Mouse (Mus musculus): ENCODE measurements at regions not wholly inside any gene's neighbourhood (a gene's known extent, or its start where the extent isn't known, plus 50 kb on each side); places are given as distances from the start of the nearest gene placed in this dataset.
A peak's percentile ranks its signal among the peaks of the same experiment; 100 is the strongest.

GRCm38 (mm10) chr1:193644506-193644905 lies 274.4 kb upstream of the Camk1g start:
- no peak for DNase-seq (ENCODE audit: low spot score)

- DNase-seq (ENCODE audit: low spot score): no peak
Observed at GRCm38 (mm10) chr1:193636451-193636850, 266.4 kb upstream of the Camk1g start.

DNA sequence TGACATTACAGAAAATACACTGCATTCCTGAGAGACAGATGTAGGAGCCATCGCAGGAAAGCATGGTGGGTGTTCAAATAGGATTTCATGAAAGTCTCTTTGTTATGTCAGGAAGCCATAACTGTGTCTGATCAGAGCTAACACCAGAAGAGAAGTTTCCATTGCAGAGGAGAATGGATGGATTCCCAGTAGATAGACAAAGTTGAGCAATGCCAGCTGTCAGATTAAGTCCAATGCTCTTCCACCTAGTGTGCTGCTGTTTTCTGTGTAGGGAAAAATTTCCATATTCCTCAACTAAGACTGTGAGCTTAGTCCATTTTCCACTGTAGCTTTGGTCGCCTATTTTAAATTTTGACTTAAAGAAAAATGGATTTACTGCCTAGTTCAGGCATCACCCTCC lies 262.0 kb upstream of the Camk1g start:
- no peak for DNase-seq (ENCODE audit: low spot score)

DNA sequence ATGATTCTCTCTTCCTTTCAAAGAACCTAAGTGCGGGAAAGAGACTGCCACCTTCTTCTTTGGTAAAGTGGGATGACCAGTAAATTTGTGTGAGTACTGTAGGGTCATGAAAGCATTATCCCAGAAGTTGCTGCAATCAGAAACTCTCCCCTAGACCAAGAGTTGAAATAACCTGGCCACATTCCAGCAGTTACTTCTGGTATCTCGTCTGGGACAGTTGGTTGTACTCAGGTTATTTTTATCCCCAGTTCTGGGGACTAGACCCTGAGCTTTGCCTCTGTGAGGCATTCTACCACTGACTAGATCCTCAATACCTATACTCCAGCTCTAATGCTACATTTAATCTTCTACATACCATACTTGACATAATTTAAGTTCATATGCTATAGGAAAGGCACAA lies 259.8 kb upstream of the Camk1g start:
- DNase-seq (ENCODE audit: low spot score): no peak

DNA sequence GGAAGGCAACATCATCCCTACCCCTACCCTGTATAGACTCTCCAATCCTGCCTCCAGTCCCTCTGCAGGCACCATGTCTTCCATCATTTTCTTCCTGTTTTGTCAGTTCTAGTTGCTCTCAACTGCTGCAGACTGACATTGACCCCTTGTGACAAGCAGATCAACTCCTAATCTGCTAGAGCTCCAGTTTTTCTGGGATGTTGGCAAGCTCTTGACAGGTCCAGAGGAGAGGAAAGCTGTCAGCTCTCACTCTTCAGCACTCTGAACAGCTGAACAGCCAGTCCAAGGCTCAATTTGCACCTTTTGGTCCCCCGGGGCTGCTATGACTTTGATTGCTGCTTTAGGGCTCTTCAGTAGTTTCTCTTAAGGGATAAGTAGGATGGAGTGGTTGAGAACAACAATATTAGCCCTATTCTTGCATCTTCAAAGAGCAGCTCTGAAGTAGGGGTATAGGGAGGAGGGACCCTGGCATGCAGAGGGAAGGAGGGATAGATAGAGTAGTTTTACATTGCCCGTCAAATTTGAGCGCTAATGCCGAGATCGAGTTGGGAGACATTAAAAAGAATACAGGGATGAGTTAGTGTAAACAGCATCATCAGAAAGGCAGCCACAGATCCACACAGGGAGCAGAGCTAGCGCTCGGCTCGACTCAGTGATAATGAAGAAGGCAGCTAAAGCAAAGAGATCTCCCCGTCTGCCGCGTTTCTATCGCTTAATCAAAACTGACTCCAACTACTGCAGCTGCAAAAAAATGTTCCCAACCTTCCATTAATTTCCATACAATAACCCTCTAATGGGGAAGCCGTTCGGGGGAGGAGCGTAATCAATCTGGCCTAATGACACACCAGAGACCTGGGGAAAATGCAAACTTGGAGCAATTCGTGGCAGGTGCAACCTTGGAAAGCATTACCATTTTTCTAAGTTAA lies 257.1 kb upstream of the Camk1g start:
- DNase-seq (ENCODE audit: low spot score): no peak

DNA sequence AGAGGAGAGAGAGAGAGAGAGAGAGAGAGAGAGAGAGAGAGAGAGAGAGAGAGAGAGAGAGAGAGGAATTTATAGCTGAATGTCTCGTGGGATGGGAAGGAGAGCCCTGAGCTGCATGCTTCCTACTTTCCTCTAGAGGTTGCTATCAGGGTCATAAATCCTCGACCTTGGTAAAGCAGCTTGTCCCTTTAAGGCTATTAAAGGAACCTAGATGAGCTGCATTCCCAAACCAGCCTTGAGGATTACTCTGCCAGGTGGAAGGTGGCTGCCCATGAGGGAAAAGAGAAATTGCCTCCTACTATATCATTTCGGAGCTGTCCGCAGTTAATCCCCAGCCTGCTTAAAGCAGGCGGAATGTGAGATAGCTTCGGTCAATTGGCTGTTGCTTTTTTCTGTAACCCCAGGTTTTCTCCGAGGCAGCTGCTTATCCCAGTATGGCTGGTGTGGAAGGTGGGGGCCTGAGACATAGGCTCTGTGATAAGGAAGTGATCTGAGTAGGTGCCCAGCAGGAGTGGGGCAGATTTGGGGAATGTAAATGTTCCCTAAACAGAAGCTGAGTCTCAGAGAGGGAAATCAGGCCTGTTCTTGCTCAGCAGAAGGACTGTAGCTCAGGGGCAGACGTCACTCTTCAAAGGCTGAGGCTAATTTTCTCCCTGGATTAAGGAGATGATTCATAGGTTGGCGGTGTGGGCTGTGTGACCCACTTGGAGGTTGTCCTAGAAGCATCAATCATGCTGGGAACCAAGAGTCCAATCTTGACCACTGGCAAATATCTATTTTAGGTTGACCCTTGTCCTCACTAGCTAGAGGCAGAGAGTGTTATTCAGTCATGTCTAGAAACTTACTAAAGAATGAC lies 255.2 kb upstream of the Camk1g start:
- DNase-seq (ENCODE audit: low spot score): no peak

- no peak for DNase-seq (ENCODE audit: low spot score)
Observed at GRCm38 (mm10) chr1:193623571-193623970, 253.5 kb upstream of the Camk1g start.

GRCm38 (mm10) chr1:193618250-193618649 lies 248.2 kb upstream of the Camk1g start:
- DNase-seq (ENCODE audit: low spot score): no peak

DNA sequence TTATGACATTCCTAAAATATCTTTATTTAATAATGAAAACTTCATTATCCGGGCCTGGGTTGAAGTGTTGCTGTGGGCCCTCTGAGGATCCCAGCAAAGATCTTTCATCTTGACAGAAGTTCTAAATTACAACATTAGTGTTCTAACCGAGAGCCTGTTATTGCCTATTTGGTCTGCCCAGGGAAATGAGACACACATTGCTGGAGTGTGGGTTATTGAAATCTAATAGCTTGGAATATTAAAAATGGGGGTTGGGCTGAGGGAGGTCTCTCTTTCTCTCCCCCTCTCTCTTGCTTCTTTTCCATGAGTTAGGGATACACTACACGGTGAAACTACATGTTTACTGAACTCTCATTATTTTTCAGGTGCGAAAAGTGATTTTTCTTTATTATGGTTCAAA lies 240.4 kb upstream of the Camk1g start:
- DNase-seq (ENCODE audit: low spot score): no peak

GRCm38 (mm10) chr1:193599895-193600294 lies 229.8 kb upstream of the Camk1g start:
- no peak for DNase-seq (ENCODE audit: low spot score)

DNA sequence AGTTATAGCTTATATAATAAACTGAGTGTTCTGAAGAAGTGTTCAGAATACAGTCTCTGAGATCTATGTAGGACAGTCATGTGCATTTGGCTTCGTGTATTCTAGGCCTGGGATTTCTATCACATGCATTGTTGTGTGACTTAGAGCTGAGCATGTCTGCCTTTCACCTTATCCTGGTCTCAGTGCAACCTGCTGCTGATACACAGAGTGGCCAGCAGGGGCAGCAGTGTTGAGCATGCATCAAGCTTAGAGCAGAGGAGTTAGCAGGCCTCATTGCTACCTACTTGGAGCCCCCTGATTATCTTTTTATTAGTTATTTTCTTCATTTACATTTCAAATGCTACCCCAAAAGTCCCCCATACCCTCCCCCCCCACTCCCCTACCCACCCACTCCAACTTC lies 229.1 kb upstream of the Camk1g start:
- DNase-seq (ENCODE audit: low spot score): no peak

DNA sequence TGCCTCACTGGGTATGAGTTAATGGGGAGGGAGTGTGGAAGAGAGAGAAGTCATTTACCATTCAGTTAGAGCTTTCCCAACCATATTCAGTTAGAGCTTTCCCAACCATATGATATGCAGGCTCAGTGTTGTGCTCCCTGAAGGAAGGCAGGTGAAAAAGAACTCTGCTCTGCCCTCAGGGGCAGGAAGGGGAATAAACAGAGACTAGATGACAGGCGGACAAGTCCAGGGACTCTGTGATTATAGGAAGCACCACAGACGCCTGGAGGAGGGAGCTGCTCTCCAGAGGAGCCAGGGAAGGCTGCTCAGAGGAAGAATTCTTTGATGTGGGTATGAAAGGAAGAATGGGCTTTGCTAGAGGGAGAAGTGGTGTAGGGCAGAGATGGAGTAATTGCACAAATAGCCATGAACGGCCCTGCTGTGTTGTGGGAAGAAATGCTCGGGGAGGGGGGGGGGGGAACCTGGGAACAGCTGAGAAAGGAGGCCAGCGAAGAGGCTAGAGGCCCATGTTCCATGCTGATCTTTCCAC lies 220.3 kb upstream of the Camk1g start:
- DNase-seq (ENCODE audit: low spot score): no peak

GRCm38 (mm10) chr1:193588477-193589464 lies 218.7 kb upstream of the Camk1g start:
- DNase-seq (ENCODE audit: low spot score): peak; percentile 45

- DNase-seq (ENCODE audit: low spot score): no peak
Observed at GRCm38 (mm10) chr1:193587317-193587716, 217.2 kb upstream of the Camk1g start.

DNA sequence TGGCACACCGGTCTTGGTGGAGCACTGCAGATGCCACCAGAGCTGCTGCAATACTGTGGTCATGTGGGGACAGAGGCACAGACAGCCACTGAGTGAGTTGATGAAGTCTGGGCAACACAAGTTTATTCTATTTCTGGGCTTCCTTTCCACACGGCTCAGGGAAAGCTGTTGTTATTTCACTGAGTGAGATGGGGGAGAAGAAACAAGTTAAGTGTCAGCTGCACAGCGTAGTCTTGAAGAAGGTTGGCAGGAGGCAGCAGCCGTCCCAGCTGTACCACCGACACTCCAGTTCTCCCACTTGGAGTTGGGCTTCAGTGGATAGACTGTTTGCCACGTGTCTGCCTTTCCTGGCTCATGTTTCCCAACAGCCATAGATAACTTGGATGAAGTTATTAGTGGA lies 216.8 kb upstream of the Camk1g start:
- DNase-seq (ENCODE audit: low spot score): no peak

DNA sequence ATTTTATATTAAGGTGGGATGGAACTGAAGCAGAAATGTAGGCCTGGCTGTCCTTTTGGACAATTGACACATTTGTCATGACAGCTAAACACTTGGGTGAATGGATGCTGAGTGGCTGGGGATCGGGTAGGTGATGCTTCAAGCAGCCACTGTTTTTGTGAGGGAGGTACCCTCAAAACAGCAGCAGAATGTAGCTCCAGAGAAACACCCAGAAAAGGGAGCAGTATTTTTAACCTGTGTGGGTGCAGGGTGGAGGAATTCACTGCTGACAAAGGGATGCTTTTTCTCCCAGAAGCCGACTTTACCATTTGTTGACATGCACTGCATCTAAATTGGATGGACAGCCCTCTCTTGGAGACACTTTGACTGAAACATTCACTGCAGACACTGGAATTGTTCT lies 213.7 kb upstream of the Camk1g start:
- DNase-seq (ENCODE audit: low spot score): no peak

DNA sequence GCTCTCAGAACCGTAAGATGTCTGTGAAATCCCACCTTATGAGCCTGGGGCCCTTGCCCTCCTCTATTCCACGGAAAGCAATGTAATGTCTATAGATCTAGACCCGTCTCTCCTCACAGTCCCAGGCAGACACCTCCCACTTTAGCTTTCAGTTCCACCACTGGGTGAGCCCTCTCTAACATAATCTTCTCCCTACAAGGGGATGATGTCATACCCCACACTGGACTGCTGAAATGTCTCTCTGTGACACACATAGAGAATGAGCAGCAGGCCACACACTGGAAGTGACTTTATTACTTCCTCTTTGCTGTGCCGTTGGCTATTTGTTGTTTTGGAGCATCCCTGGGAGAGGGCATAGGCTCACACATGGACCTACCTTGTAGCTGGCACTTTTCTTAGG lies 210.3 kb upstream of the Camk1g start:
- DNase-seq (ENCODE audit: low spot score): no peak

- no peak for DNase-seq (ENCODE audit: low spot score)
Observed at GRCm38 (mm10) chr1:193579671-193580070, 209.6 kb upstream of the Camk1g start.

GRCm38 (mm10) chr1:193578661-193579175 lies 208.6 kb upstream of the Camk1g start:
- no peak for DNase-seq (ENCODE audit: low spot score)

GRCm38 (mm10) chr1:193577821-193578220 lies 207.7 kb upstream of the Camk1g start:
- DNase-seq (ENCODE audit: low spot score): no peak
